Mouse (Mus musculus): ENCODE measurements around the gene Pgam2. TPM values are rescaled to one million over a fixed set of nuclear protein-coding genes. Genes with fewer than 3 reads are reported as not detected.

Gene Pgam2
- polyA plus RNA-seq, 1 experiment: 0.35 TPM

- H3K4me1 ChIP-seq (ENCODE audit: control insufficient read depth, insufficient read depth, insufficient read length, low read length): peaks cover 26% of the 10 kb centered on the region
- peaks cover 83% of the 10 kb centered on the region for H3K36me3 ChIP-seq (ENCODE audit: control insufficient read depth, insufficient read depth, low read length)
- H3K4me3 ChIP-seq (ENCODE audit: low read depth, low read length): no peak overlapping the region
- 73% methylated on average over 11 of the region's 11 CpGs for whole genome bisulfite sequencing
- no peak for TF ChIP-seq CTCF (IDR thresholded peaks at IDR 0.05; ENCODE audit: extremely low read depth, insufficient read length, insufficient replicate concordance, low read depth, low read length)
- TF ChIP-seq POLR2A (IDR thresholded peaks at IDR 0.05; ENCODE audit: low read depth, low read length): no peak
- no peak overlapping the region for H3K27ac ChIP-seq (ENCODE audit: insufficient read depth, low read depth, low read length)
- H3K27me3 ChIP-seq (ENCODE audit: control insufficient read depth, insufficient read depth, low read length): no peaks in the 10 kb centered on the region
These were observed 6.2 kb downstream of the Pgam2 start for GRCm38 (mm10) chr11:5797371-5797770.

- Histone ChIP-seq H3K36me3 (ENCODE audit: control insufficient read depth, insufficient read depth, low read length) (peaks cover 87% of the 10 kb centered on the region), H3K4me1 (ENCODE audit: control insufficient read depth, insufficient read depth, insufficient read length, low read length) (peaks cover 22% of the 10 kb centered on the region), H3K27ac (ENCODE audit: insufficient read depth, low read depth, low read length) (no peak overlapping the region), H3K4me3 (ENCODE audit: low read depth, low read length) (no peak overlapping the region), H3K27me3 (ENCODE audit: control insufficient read depth, insufficient read depth, low read length) (no peaks in the 10 kb centered on the region)
- WGBS: 92% methylated on average over 15 of the region's 15 CpGs
- TF ChIP-seq CTCF (IDR thresholded peaks at IDR 0.05; ENCODE audit: extremely low read depth, insufficient read length, insufficient replicate concordance, low read depth, low read length) (no peak), POLR2A (IDR thresholded peaks at IDR 0.05; ENCODE audit: low read depth, low read length) (no peak)
These were observed 6.6 kb downstream of the Pgam2 start for GRCm38 (mm10) chr11:5796939-5797338.

DNA sequence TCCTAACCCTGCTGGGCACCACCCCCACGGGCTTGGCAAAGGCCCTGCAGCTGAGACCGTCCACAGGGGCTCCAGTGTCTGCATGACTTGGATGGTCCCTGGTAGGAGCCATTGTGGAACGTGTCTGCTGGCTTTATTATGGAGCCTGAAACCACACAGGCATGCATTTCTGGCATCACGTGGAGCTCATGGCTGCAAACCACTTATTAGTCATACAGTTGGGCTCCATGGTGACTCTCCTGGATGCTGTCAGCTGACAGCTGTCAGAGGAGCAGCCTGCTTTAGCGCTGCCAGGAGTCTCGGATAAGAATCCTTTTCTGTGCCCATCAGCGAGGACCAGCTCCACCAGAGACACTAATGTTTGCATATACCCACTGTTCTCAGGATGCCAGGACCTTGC, 7.8 kb downstream of the Pgam2 start:
- Histone ChIP-seq H3K27ac (ENCODE audit: insufficient read depth, low read depth, low read length) (no peak overlapping the region), H3K4me1 (ENCODE audit: control insufficient read depth, insufficient read depth, insufficient read length, low read length) (peaks cover 11% of the 10 kb centered on the region), H3K27me3 (ENCODE audit: control insufficient read depth, insufficient read depth, low read length) (no peaks in the 10 kb centered on the region), H3K36me3 (ENCODE audit: control insufficient read depth, insufficient read depth, low read length) (peaks cover 88% of the 10 kb centered on the region), H3K4me3 (ENCODE audit: low read depth, low read length) (no peak overlapping the region)
- 90% methylated on average over 7 of the region's 7 CpGs for WGBS
- TF ChIP-seq CTCF (IDR thresholded peaks at IDR 0.05; ENCODE audit: extremely low read depth, insufficient read length, insufficient replicate concordance, low read depth, low read length) (no peak), POLR2A (IDR thresholded peaks at IDR 0.05; ENCODE audit: low read depth, low read length) (no peak)

DNA sequence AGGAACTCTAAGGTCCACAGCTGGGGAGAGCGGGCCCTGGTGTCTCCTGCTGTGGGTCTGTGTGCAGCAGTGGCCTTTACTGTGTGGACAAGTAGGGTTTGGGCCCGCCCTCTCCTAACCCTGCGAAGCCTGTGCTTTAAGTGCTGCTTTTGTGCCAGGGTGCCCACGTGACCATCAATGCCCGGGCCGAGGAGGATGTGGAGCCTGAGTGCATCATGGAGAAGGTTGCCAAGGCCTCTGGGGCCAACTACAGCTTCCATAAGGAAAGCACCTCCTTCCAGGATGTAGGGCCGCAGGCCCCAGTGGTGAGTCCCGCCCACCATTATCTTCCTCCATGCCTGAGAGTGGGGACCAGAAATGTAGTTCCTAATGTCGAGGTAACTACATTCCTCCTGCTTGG, 8.2 kb downstream of the Pgam2 start:
- Histone ChIP-seq H3K27ac (ENCODE audit: insufficient read depth, low read depth, low read length) (no peak overlapping the region), H3K27me3 (ENCODE audit: control insufficient read depth, insufficient read depth, low read length) (no peaks in the 10 kb centered on the region), H3K4me1 (ENCODE audit: control insufficient read depth, insufficient read depth, insufficient read length, low read length) (peaks cover 11% of the 10 kb centered on the region; the same call in 1 of the 2 replicates), H3K4me3 (ENCODE audit: low read depth, low read length) (no peak overlapping the region), H3K36me3 (ENCODE audit: control insufficient read depth, insufficient read depth, low read length) (peaks cover 84% of the 10 kb centered on the region)
- 88% methylated on average over 9 of the region's 9 CpGs for WGBS
- no peak for TF ChIP-seq CTCF (IDR thresholded peaks at IDR 0.05; ENCODE audit: extremely low read depth, insufficient read length, insufficient replicate concordance, low read depth, low read length)
- TF ChIP-seq POLR2A (IDR thresholded peaks at IDR 0.05; ENCODE audit: low read depth, low read length): no peak

DNA sequence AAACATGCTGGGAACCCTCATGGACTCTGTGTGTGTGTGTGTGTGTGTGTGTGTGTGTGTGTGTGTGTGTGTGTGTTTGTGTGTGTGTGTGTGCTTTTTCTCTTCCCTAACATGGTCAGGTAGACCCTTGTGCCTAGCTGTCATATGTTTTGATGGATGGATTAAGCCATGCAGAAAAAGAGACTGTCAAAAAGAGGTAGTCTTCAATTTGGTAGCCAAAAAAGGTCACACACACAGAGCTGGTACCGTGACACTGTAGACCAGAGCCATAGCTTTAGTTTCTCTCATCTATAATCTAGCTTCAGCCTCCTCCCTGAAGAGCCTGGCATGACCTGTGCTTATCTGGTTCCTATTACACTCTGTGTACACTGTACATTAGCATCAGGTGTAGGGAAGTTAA, 13.1 kb downstream of the Pgam2 start:
- Histone ChIP-seq H3K4me3 (ENCODE audit: low read depth, low read length) (no peak overlapping the region), H3K4me1 (ENCODE audit: control insufficient read depth, insufficient read depth, insufficient read length, low read length) (peaks cover 14% of the 10 kb centered on the region; the same call in 1 of the 2 replicates), H3K27ac (ENCODE audit: insufficient read depth, low read depth, low read length) (peak overlapping the region; percentile 96; the same call in 1 of the 2 replicates), H3K27me3 (ENCODE audit: control insufficient read depth, insufficient read depth, low read length) (no peaks in the 10 kb centered on the region), H3K36me3 (ENCODE audit: control insufficient read depth, insufficient read depth, low read length) (peaks cover 39% of the 10 kb centered on the region)
- TF ChIP-seq POLR2A (IDR thresholded peaks at IDR 0.05; ENCODE audit: low read depth, low read length) (no peak), CTCF (IDR thresholded peaks at IDR 0.05; ENCODE audit: extremely low read depth, insufficient read length, insufficient replicate concordance, low read depth, low read length) (no peak)
- WGBS: 78% methylated on average over 1 of the region's 1 CpGs

- H3K27me3 ChIP-seq (ENCODE audit: control insufficient read depth, insufficient read depth, low read length): no peaks in the 10 kb centered on the region
- H3K4me1 ChIP-seq (ENCODE audit: control insufficient read depth, insufficient read depth, insufficient read length, low read length): peaks cover 14% of the 10 kb centered on the region; the same call in 1 of the 2 replicates
- H3K27ac ChIP-seq (ENCODE audit: insufficient read depth, low read depth, low read length): peak overlapping the region; percentile 96
- 30% methylated on average over 3 of the region's 3 CpGs for WGBS
- H3K36me3 ChIP-seq (ENCODE audit: control insufficient read depth, insufficient read depth, low read length): peaks cover 33% of the 10 kb centered on the region
- TF ChIP-seq CTCF (IDR thresholded peaks at IDR 0.05; ENCODE audit: extremely low read depth, insufficient read length, insufficient replicate concordance, low read depth, low read length) (no peak), POLR2A (IDR thresholded peaks at IDR 0.05; ENCODE audit: low read depth, low read length) (no peak)
- peak overlapping the region; percentile 88 for H3K4me3 ChIP-seq (ENCODE audit: low read depth, low read length)
These were observed 13.7 kb downstream of the Pgam2 start for GRCm38 (mm10) chr11:5789754-5790333.

DNA sequence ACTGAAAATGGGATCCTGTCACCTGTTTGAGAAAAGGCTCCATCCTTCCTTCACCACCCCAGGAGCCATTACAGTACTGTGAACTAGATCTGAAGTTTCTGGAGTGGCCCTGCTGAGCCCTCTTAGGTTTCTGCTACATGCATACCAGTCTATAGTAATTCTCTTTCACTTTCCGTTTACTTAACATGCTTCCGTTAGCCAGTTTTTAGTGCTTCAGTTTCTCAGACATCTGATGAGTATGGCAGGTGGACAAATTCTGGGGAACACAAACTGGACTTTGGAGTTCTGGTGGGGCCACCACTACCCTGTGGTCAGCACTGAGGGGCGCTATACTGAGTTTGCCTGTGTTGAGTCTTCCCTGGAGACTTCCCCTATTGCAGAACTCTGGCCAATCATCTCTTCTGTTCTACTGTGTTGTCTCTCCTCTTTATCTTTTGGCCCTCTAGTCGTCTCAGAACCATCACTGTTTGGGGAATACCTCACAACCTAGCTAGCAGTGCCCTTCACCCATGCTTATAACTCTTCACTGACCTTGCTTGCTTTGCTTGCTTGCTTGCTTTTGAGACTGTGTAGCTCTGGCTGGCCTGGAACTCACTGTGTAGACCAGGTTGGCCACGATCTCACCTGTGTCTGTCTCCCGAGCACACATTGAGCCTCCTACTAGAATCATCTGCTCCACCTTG, 14.3 kb downstream of the Pgam2 start:
- TF ChIP-seq CTCF (IDR thresholded peaks at IDR 0.05; ENCODE audit: extremely low read depth, insufficient read length, insufficient replicate concordance, low read depth, low read length) (no peak), POLR2A (IDR thresholded peaks at IDR 0.05; ENCODE audit: low read depth, low read length) (no peak)
- peaks cover 28% of the 10 kb centered on the region for H3K36me3 ChIP-seq (ENCODE audit: control insufficient read depth, insufficient read depth, low read length)
- peak overlapping the region; percentile 88 for H3K4me3 ChIP-seq (ENCODE audit: low read depth, low read length)
- peak overlapping the region; percentile 96 for H3K27ac ChIP-seq (ENCODE audit: insufficient read depth, low read depth, low read length)
- H3K27me3 ChIP-seq (ENCODE audit: control insufficient read depth, insufficient read depth, low read length): no peaks in the 10 kb centered on the region
- H3K4me1 ChIP-seq (ENCODE audit: control insufficient read depth, insufficient read depth, insufficient read length, low read length): peaks cover 16% of the 10 kb centered on the region; the same call in 1 of the 2 replicates
- 19% methylated on average over 6 of the region's 6 CpGs for WGBS
